Mouse (Mus musculus): ENCODE measurements around the gene D630036H23Rik. TPM values are rescaled to one million over a fixed set of nuclear protein-coding genes. Genes with fewer than 3 reads are reported as not detected.

The D630036H23Rik gene
- 3.0 and 3.1 TPM in 2 replicates for polyA plus RNA-seq (2021; fragmentation: Nextera tagmentation)
- long read RNA-seq, experiment 1, transcript D630036H23Rik-201 (1 exons, 940 nt): major isoform, 5 of 5 reads
- long read RNA-seq, experiment 1, partial matches to known transcripts: 0 of 5 reads
- long read RNA-seq, experiment 1, other reads (novel, unspliced or antisense): 0 of 5 reads
- long read RNA-seq, experiment 2, partial matches to known transcripts: 0 of 3 reads
- long read RNA-seq, experiment 2, other reads (novel, unspliced or antisense): 0 of 3 reads

DNA sequence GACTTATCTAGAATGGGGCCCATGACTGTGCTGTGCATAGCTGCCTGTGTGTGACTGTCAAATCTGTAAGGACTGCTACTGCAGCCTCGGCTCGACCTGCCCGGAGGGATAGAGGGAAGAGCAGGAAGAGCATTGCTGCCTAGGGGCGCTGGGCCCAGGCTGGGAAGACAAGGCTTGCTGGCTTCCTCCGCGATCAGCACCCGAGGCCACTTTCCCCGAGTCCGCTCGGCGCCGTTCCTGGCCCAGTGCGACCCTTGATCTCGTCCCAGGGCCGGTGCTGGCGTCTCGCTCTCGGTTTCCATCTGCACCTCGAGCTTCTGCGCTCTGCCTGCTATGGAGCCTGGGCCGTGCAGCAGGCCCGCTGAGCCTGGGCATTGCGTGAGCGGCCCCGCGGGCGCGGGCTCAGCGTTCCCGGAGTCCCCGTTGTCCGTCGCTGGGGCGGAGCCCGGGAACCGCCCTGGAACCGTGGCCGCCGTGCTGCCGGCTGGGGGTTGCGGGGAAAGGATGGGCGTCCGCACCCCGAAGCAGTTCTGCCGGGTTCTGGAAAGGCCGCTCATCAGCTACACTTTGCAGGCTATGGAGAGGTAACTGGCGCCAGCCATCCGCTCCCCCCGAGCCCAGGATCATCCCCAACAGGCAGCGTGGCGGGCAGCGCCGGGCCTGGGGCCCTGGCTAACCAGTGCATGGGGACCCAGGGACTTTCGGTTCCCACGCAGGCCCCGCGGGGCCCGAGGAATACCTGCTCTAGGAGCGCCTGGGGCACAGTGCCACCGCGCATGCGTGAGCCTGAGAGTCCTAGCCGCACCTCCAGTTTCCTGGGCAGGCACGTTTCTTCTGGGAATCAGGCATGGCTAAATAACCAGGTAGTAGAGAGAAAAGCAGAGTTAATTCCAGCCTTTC lies at the start of gene D630036H23Rik, which contains the start of gene Ispd:
TSS of gene D630036H23Rik (minus strand) at position 741 of the 900 bp plus-strand sequence.
TSS of gene Ispd (plus strand) at position 10 of the 900 bp plus-strand sequence.

Other genes with a start within 250 kb of the D630036H23Rik start
- 35.1 and 35.8 TPM in 2 replicates for gene Ankmy2, start 225.1 kb downstream of the D630036H23Rik start, polyA plus RNA-seq (2021; fragmentation: Nextera tagmentation)
- 33.6 and 36.9 TPM in 2 replicates for gene Bzw2, start 224.1 kb downstream of the D630036H23Rik start, polyA plus RNA-seq (2021; fragmentation: Nextera tagmentation)
- gene Lrrc72, start 128.8 kb downstream of the D630036H23Rik start, polyA plus RNA-seq (2021; fragmentation: Nextera tagmentation): not detected in 2 replicates
- 4.2 and 37.5 TPM in 2 replicates for gene Sostdc1, start 68.0 kb downstream of the D630036H23Rik start, polyA plus RNA-seq (2021; fragmentation: Nextera tagmentation)
- 12.2 and 13.4 TPM in 2 replicates for gene Ispd, start 731 bp downstream of the D630036H23Rik start, polyA plus RNA-seq (2021; fragmentation: Nextera tagmentation)